Mouse (Mus musculus) left cerebral cortex, postnatal 14 days (tissue): ENCODE measurements at regions not wholly inside any gene's neighbourhood (a gene's known extent, or its start where the extent isn't known, plus 50 kb on each side); places are given as distances from the start of the nearest gene placed in this dataset.
A peak's percentile ranks its signal among the peaks of the same experiment; 100 is the strongest.
"Not testable (repeated sequence)": the region's sequence is repeated elsewhere in the genome, so short reads cannot be mapped to it uniquely, and the experiment has no call there.

Experiments
- DNase-seq, 2 experiments: peaks; one replicate each; pipeline ENCODE4 v3.0.0; 2021 to 2022; ENCODE audit warnings: low spot score in 2 of 2, mixed read lengths in 1 of 2
- intact Hi-C: fragments of 180-260 bp; cut with DNase I; formaldehyde crosslinking; loops from one replicate; pipeline ENCODE4 v1.15.1; 2025

GRCm38 (mm10) chr9:33549395-33549794, 913.4 kb downstream of the Ets1 start:
- DNase-seq, result no peak
- intact Hi-C loops, result no loop called here

- no peak for DNase-seq
Measured at GRCm38 (mm10) chr9:33571990-33572389, 913.7 kb upstream of the Kirrel3 start.

DNA sequence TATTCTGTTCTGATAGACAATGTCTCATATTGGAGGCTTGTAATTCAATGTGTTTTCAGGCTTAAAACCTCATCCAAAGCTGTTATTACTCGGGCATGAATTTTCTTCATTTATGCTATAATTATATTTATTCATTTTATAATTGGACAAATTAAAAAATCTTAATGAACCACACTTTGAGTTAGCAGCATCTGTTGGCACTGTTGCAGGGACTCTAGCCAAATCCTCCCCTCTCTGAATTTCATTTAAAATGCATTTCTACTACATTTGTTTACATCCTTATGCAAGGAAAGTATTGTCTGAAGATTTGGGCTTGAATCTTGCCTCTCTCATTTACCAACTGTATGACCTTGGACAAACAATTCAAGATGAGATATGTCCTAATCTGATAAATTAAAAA, 874.2 kb upstream of the Kirrel3 start:
- intact Hi-C loops, result no loop called here
- no peak for DNase-seq

More at GRCm38 (mm10) chr9:33571990-33572389, 913.7 kb upstream of the Kirrel3 start:
- intact Hi-C loops, result no loop called here

GRCm38 (mm10) chr9:33624378-33624777, 861.3 kb upstream of the Kirrel3 start:
- no peak for DNase-seq
- intact Hi-C loops, result no loop called here

DNA sequence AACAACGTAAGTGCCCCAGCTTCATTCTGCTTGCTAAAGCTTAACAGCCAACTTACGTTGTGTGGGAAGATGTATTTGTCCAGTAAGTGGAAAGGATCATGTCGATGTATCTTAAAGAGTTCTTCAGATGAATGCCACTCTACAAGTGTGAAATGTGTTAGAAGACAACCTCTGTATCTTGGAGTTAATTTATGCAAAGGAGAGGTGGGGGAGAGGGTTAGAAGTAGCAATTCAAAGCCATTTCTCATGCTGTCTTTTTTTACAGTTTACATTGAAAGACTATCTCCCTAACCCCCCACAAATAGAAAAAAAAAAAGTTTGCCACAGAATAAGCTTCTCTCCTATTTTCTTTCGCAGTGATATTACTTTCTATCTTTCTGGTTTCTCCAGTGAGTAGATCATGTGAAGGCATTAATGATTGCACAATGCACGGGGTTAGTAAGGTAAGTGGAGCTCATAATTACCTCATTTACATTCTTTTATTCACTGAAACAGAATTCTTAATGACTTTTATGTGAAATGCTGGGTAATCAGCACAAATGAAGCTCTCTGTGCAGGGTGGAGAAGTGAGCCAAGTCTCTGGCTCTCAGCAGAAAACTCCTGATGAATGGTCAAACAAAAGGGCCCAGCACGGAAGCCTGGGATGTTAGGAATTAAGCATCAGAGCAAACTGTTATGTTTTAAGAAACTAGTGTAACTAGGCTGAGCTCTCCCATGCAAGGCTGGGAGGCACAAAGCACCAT, 855.8 kb upstream of the Kirrel3 start:
- DNase-seq, result no peak
- intact Hi-C loops, result no loop called here

DNA sequence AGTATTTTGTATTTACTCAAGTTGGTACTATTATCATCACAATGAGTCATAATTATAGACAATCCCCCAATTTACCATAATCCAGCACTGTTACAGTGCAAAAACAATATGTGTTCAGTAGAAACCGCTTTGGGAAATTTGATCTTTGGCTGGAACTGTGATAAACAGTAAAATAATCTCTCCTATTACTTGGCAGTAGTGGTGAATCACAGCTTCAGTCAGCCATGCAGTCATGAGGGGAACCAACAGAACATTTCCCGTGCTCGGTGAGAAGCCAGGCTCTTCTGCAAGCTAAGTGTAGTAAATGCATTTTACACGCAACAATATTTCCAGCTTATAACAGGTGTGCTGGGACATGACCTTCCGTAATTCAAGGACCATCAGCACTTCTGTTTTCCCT, 822.7 kb upstream of the Kirrel3 start:
- no peak for DNase-seq
- intact Hi-C loops, result no loop called here

GRCm38 (mm10) chr9:33681129-33681528, 804.6 kb upstream of the Kirrel3 start:
- peak; percentile 3 to 31 for DNase-seq
- intact Hi-C loops, result no loop called here

- intact Hi-C loops, result no loop called here
- DNase-seq, result no peak
Measured at GRCm38 (mm10) chr9:33691731-33692130, 794.0 kb upstream of the Kirrel3 start.

- intact Hi-C loops, result no loop called here
- DNase-seq, result peak in 1 of 2 experiments; percentile 2
Measured at GRCm38 (mm10) chr9:33717614-33718013, 768.1 kb upstream of the Kirrel3 start.

- DNase-seq, result peak in 1 of 2 experiments; percentile 3
- intact Hi-C loops, result no loop called here
Measured at GRCm38 (mm10) chr9:33724811-33725210, 760.9 kb upstream of the Kirrel3 start.

GRCm38 (mm10) chr9:33728058-33728457, 757.6 kb upstream of the Kirrel3 start:
- intact Hi-C loops, DNase-seq: not testable (repeated sequence)

- intact Hi-C loops, result no loop called here
- no peak for DNase-seq
Measured at GRCm38 (mm10) chr9:33760701-33761100, 725.0 kb upstream of the Kirrel3 start.

DNA sequence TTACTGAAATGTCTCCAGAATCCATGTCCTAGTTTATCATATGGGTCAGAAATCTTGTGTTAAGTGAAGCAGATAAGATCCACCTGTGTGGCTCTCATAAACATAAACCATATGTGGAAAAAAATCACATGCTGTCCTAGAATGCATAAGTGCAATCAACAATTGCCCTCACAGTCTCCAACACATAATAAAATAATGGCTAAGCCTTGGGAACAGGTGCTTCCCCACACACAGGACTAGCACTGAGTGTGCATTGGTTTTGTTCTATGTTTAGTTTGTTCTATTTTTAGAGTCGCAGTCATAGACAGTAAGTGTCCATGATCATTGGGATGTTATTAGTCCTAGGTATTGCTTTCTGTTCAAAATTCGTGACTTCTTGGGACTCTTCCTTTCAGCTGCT, 719.5 kb upstream of the Kirrel3 start:
- intact Hi-C loops, result no loop called here
- no peak for DNase-seq

DNA sequence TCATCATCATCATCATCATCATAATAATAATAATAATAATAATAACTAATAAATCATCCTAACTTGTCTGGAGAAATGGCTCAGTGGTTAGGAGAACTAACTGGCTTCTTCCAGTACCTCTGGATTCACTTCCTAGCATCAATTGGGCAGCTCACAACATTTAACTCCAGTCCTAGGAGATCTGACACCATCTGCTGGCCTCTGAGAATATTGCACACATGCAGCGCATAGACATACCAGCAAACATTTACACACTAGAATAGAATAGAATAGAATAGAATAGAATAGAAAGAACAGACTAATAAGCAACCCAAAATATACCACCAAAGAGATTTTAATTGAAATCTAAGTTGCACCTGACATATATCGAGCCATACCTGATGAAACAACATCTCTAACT, 715.9 kb upstream of the Kirrel3 start:
- intact Hi-C loops, result no loop called here
- DNase-seq, result no peak

GRCm38 (mm10) chr9:33774178-33774577, 711.5 kb upstream of the Kirrel3 start:
- DNase-seq, result peak; percentile 5 to 24

DNA sequence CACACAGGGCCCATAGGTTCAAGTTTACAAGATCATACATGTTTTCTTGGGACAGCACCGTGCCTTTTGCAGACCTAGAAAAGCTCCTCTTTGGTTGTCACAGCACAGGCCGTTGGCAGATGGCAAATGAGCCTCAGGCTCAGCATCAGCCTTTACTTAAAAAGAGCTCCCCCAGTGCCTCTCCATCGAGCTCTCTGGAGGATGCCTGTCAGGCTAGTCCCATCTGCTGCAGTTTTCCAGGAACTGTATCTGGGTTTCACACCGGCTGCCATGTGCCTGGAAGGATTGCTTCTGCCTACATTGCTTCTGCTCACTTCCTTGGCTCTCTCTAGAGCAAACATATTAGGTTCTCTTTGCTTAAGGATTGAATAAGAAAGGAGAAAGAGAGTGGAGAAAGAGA, 695.1 kb upstream of the Kirrel3 start:
- intact Hi-C loops, result no loop called here
- peak; percentile 13 to 40 for DNase-seq

More at GRCm38 (mm10) chr9:33774178-33774577, 711.5 kb upstream of the Kirrel3 start:
- intact Hi-C loops, result no loop called here

DNA sequence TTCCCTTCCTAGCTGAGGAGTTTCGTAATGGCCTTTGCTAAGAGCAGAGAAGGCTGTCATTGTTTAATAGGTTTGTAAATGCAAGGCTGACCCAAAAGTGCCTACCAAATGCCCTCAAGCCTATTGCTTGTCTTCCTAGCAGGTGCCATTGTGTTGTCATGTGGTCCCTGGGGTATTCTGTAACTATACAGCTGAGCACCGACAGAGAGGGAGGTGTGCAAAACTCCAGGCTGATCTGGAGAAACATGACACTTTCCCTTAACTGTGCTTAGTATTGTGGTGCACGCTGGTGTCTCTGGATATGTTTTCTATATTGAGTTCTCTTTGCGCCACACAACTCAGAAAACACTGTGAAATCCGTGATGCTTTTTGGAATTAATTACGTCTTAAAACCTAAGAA, 685.4 kb upstream of the Kirrel3 start:
- no peak for DNase-seq
- intact Hi-C loops, result no loop called here

GRCm38 (mm10) chr9:33800763-33801162, 684.9 kb upstream of the Kirrel3 start:
- intact Hi-C loops, result no loop called here

GRCm38 (mm10) chr9:33814739-33815368, 670.8 kb upstream of the Kirrel3 start:
- DNase-seq, result no peak
- intact Hi-C loops, result no loop called here

More at GRCm38 (mm10) chr9:33800763-33801162, 684.9 kb upstream of the Kirrel3 start:
- no peak for DNase-seq

DNA sequence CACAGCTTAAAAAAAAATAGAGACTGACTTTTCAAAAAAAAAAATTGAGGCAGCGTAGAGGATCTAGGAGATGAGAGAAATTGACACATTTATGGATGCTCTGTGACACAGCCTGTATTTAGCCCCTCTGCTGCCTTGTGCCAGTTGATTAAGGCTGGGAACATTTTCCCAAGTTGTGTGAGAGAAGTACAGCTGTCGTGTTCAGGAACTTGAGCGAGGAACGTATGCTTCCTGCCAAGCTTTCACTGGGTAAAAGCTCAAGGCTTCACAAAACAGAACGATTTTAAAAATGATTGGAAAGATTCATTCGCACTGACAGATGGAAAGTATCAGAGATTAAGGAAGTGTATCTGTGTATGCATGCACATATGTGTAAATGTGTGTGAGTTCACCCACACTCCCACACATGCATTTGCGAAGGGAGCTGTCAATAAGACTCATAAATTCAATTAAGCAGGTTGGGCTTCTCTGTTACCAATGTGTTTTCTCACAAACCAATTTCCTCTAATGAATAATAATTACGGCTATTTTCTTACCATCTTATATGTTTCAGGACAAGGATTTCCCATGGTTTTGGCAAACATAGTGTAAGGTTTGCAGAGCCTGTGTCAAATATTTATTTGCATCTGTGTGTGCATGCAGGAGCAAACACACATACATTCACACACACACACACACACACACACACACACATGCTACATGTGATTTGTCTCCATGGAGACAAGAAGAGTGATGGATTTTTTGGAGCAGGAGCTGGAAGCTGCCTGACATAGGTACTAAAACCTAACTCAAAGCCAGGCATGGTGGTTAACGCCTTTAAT, 662.9 kb upstream of the Kirrel3 start:
- intact Hi-C loops, result loop anchor here (10.0 kb wide), 1 partner anchor 592 kb away; no protein-coding TSS in a partner anchor
- peak; percentile 35 to 51 for DNase-seq
